ENCODE assay signal across 8 mouse cellular contexts in the genomic region with DNA sequence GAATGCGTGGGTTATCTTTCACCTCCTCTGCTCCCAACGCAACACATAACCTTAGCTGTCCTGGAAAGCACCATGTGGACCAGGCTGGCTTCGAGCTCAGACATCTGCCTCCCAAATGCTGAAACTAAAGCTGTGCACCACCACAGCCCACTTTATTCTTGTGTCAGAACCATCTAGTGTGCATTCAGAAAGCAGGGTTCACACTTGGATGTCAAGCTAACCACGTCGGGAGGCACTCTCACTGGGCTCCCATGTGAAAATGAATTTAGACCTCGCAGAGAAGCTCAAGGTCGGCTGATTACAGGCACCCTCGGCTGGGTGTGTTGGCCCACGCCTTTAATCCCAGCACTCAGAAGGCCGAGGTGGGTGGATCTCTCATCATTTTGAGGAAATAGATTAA. TPM values are rescaled to one million over a fixed set of nuclear protein-coding genes. Genes with fewer than 3 reads are reported as not detected.
DNase-seq lines count a peak whose midpoint lies in the region; ATAC-seq and TF ChIP-seq lines count a peak whose summit lies in the region.

No protein-coding gene starts in this region.

- H3K36me3 ChIP-seq in hindbrain, embryonic 16.5 days (ENCODE audit: control insufficient read depth, insufficient read depth, low read length): peaks cover 16% of the 10 kb centered on the region
- H3K36me3 ChIP-seq in midbrain, postnatal 0 days (ENCODE audit: insufficient read depth, low read length): peaks cover 12% of the 10 kb centered on the region; the same call in 1 of the 2 replicates

- peaks cover 19% of the 10 kb centered on the region for H3K4me1 ChIP-seq in hindbrain, embryonic 16.5 days (ENCODE audit: control insufficient read depth, insufficient read depth, low read depth, low read length)
- peaks cover 12% of the 10 kb centered on the region for H3K4me1 ChIP-seq in midbrain, postnatal 0 days (ENCODE audit: insufficient read depth, low read length)

- H3K4me3 ChIP-seq in left cerebral cortex, adult 2 months: peak overlapping the region; percentile 73
- peak overlapping the region; percentile 89 for H3K4me3 ChIP-seq in hindbrain, embryonic 16.5 days (ENCODE audit: low read length)
- peak overlapping the region; percentile 77 for H3K4me3 ChIP-seq in midbrain, postnatal 0 days (ENCODE audit: low read depth, low read length)

- no peak for TF ChIP-seq CTCF in left cerebral cortex, adult 2 months (IDR thresholded peaks at IDR 0.05)
- TF ChIP-seq CTCF in midbrain, postnatal 0 days (IDR thresholded peaks at IDR 0.05): no peak

- DNase-seq in left cerebral cortex, adult 2 months (ENCODE audit: extremely low spot score in 1 of 2, low spot score in 2 of 2): no peak
- DNase-seq in left cerebral cortex, postnatal 14 days (ENCODE audit: low spot score in 2 of 2): no peak
- peak; percentile 42 for DNase-seq in c-Kit-positive CD71-positive TER-119-positive erythroid progenitor cells, embryonic 14.5 days (ENCODE audit: low spot score)
- DNase-seq in midbrain, postnatal 0 days (ENCODE audit: low spot score): no peak
- no peak for DNase-seq in right cerebral cortex, postnatal 4 days
- DNase-seq in testis, postnatal 10 days (ENCODE audit: low spot score): no peak
- no peak for DNase-seq in cerebellum, adult 9-10 months

- no peaks in the 10 kb centered on the region for H3K9me3 ChIP-seq in hindbrain, embryonic 16.5 days (ENCODE audit: control insufficient read depth, low read length)
- no peaks in the 10 kb centered on the region for H3K9me3 ChIP-seq in midbrain, postnatal 0 days (ENCODE audit: low read length)

- ATAC-seq in hindbrain, embryonic 16.5 days: no peak
- no peak for ATAC-seq in midbrain, postnatal 0 days (ENCODE audit: low FRiP score)

- H3K27me3 ChIP-seq in hindbrain, embryonic 16.5 days (replicated peaks; ENCODE audit: control insufficient read depth, insufficient read depth, low read length): no peaks in the 10 kb centered on the region
- no peaks in the 10 kb centered on the region for H3K27me3 ChIP-seq in midbrain, postnatal 0 days (ENCODE audit: insufficient read depth, low read length)

- intact Hi-C loops in left cerebral cortex, adult 2 months (cut with DNase I): loop anchor here (2.0 to 10.0 kb wide), 6 partner anchors 111 to 459 kb away; a partner anchor contains a TSS
- intact Hi-C loops in left cerebral cortex, postnatal 14 days (cut with DNase I): loop anchor here (5.0 kb wide), 1 partner anchor 137 kb away; no protein-coding TSS in a partner anchor

- peak overlapping the region; percentile 94 for H3K9ac ChIP-seq in hindbrain, embryonic 16.5 days (ENCODE audit: low read depth, low read length)
- peak overlapping the region; percentile 75 for H3K9ac ChIP-seq in midbrain, postnatal 0 days (replicated peaks; ENCODE audit: low read length, poor library complexity, severe bottlenecking)

- H3K4me2 ChIP-seq in hindbrain, embryonic 16.5 days (ENCODE audit: low read length): peak overlapping the region; percentile 95
- H3K4me2 ChIP-seq in midbrain, postnatal 0 days (ENCODE audit: low read depth, low read length, poor library complexity, severe bottlenecking): peak overlapping the region; percentile 61

- 15% methylated on average over 10 of the region's 10 CpGs for WGBS in hindbrain, embryonic 16.5 days
- WGBS in midbrain, postnatal 0 days: 17% methylated on average over 10 of the region's 10 CpGs

- H3K27ac ChIP-seq in left cerebral cortex, adult 2 months: peak overlapping the region; percentile 47; the same call in 1 of the 2 replicates
- H3K27ac ChIP-seq in hindbrain, embryonic 16.5 days (ENCODE audit: low read depth, low read length): no peak overlapping the region
- no peak overlapping the region for H3K27ac ChIP-seq in midbrain, postnatal 0 days (ENCODE audit: low read depth, low read length)

RNA-seq across cellular contexts. Expression of a gene that starts 1.2 kb away (rescaled TPM):
- 100 to 1,000 TPM; 491 to 498 TPM for total RNA-seq in left cerebral cortex, adult 2 months (2021)
- 100 to 1,000 TPM; 484 TPM for total RNA-seq in left cerebral cortex, postnatal 14 days (2021)
- polyA plus RNA-seq in hindbrain, embryonic 16.5 days (2015; fragmentation: Nextera tagmentation; extraction: Ambion mirVana): 598 and 658 TPM in 2 replicates
- total RNA-seq in midbrain, postnatal 0 days (2014; rRNA removed): 630 and 662 TPM in 2 replicates
- 642 and 710 TPM in 2 replicates for polyA plus RNA-seq in midbrain, postnatal 0 days (2015; fragmentation: Nextera tagmentation; extraction: Ambion mirVana)
